Mouse (Mus musculus): ENCODE results near the gene Chkb. TPM values are rescaled to one million over a fixed set of nuclear protein-coding genes. Genes with fewer than 3 reads are reported as not detected.
A peak's percentile ranks its signal among the peaks of the same experiment; 100 is the strongest.
"Not testable (repeated sequence)": the region's sequence is repeated elsewhere in the genome, so short reads cannot be mapped to it uniquely, and the experiment has no call there.

The Chkb gene
- total and polyA plus RNA-seq, 2 experiments from 2014 or later: 66.2 to 101 TPM

- ATAC-seq (ENCODE audit: low FRiP score) (no peak), DNase-seq (ENCODE audit: low spot score) (no peak)
- Histone ChIP-seq H3K36me3 (ENCODE audit: insufficient read depth, low read length) (peaks cover 14% of the 10 kb centered on the region), H3K4me2 (ENCODE audit: low read depth, low read length, poor library complexity, severe bottlenecking) (no peak overlapping the region), H3K4me1 (ENCODE audit: insufficient read depth, low read length) (0 out of 2 replicates have a peak, but pooled peaks cover 2% of the 10 kb centered on the region), H3K9me3 (ENCODE audit: low read length) (no peaks in the 10 kb centered on the region), H3K27me3 (ENCODE audit: insufficient read depth, low read length) (no peaks in the 10 kb centered on the region), H3K9ac (replicated peaks; ENCODE audit: low read length, poor library complexity, severe bottlenecking) (no peak overlapping the region), H3K4me3 (ENCODE audit: low read depth, low read length) (no peak overlapping the region), H3K27ac (ENCODE audit: low read depth, low read length) (no peak overlapping the region)
- no peak for TF ChIP-seq CTCF (IDR thresholded peaks at IDR 0.05)
- 89% methylated on average over 3 of the region's 3 CpGs for WGBS
Measured at GRCm38 (mm10) chr15:89431271-89431670, 1.6 kb upstream of the Chkb start.

- not testable (repeated sequence) for H3K9me3 ChIP-seq (ENCODE audit: low read length); H3K27me3 ChIP-seq (ENCODE audit: insufficient read depth, low read length); H3K4me2 ChIP-seq (ENCODE audit: low read depth, low read length, poor library complexity, severe bottlenecking); H3K27ac ChIP-seq (ENCODE audit: low read depth, low read length); H3K4me1 ChIP-seq (ENCODE audit: insufficient read depth, low read length); H3K4me3 ChIP-seq (ENCODE audit: low read depth, low read length); DNase-seq (ENCODE audit: low spot score); H3K9ac ChIP-seq (replicated peaks; ENCODE audit: low read length, poor library complexity, severe bottlenecking); ATAC-seq (ENCODE audit: low FRiP score)
- WGBS: 89% methylated on average over 9 of the region's 9 CpGs
- peaks cover 19% of the 10 kb centered on the region for H3K36me3 ChIP-seq (ENCODE audit: insufficient read depth, low read length)
Measured at GRCm38 (mm10) chr15:89430771-89431170, 1.1 kb upstream of the Chkb start.

GRCm38 (mm10) chr15:89430341-89430740 lies 633 bp upstream of the Chkb start:
- WGBS: 48% methylated on average over 6 of the region's 6 CpGs
- H3K27ac ChIP-seq (ENCODE audit: low read depth, low read length): peak overlapping the region; percentile 93
- ATAC-seq (ENCODE audit: low FRiP score) (no peak), DNase-seq (ENCODE audit: low spot score) (no peak)
- 0 out of 2 replicates have a peak, but pooled peaks cover 2% of the 10 kb centered on the region for H3K4me1 ChIP-seq (ENCODE audit: insufficient read depth, low read length)
- H3K4me3 ChIP-seq (ENCODE audit: low read depth, low read length): peak overlapping the region; percentile 76
- peak overlapping the region; percentile 96 for H3K4me2 ChIP-seq (ENCODE audit: low read depth, low read length, poor library complexity, severe bottlenecking)
- H3K9ac ChIP-seq (replicated peaks; ENCODE audit: low read length, poor library complexity, severe bottlenecking): peak overlapping the region; percentile 66; the same call in 1 of the 2 replicates
- H3K9me3 ChIP-seq (ENCODE audit: low read length): no peaks in the 10 kb centered on the region
- H3K36me3 ChIP-seq (ENCODE audit: insufficient read depth, low read length): peaks cover 22% of the 10 kb centered on the region
- no peaks in the 10 kb centered on the region for H3K27me3 ChIP-seq (ENCODE audit: insufficient read depth, low read length)
- TF ChIP-seq CTCF (IDR thresholded peaks at IDR 0.05): peak; percentile 37

GRCm38 (mm10) chr15:89428821-89429351 lies 822 bp downstream of the Chkb start:
- no peak for DNase-seq (ENCODE audit: low spot score)
- peak overlapping the region; percentile 93 for H3K27ac ChIP-seq (ENCODE audit: low read depth, low read length)
- 0 out of 2 replicates have a peak, but pooled peaks cover 2% of the 10 kb centered on the region for H3K4me1 ChIP-seq (ENCODE audit: insufficient read depth, low read length)
- peak overlapping the region; percentile 76 for H3K4me3 ChIP-seq (ENCODE audit: low read depth, low read length)
- TF ChIP-seq CTCF (IDR thresholded peaks at IDR 0.05): no peak
- H3K36me3 ChIP-seq (ENCODE audit: insufficient read depth, low read length): peaks cover 24% of the 10 kb centered on the region
- H3K9me3 ChIP-seq (ENCODE audit: low read length): no peaks in the 10 kb centered on the region
- 4% methylated on average over 22 of the region's 22 CpGs for WGBS
- peak overlapping the region; percentile 66 for H3K9ac ChIP-seq (replicated peaks; ENCODE audit: low read length, poor library complexity, severe bottlenecking)
- H3K27me3 ChIP-seq (ENCODE audit: insufficient read depth, low read length): no peaks in the 10 kb centered on the region
- ATAC-seq (ENCODE audit: low FRiP score): peak; percentile 42
- peak overlapping the region; percentile 96 for H3K4me2 ChIP-seq (ENCODE audit: low read depth, low read length, poor library complexity, severe bottlenecking)

GRCm38 (mm10) chr15:89428136-89428790 lies 1.4 kb downstream of the Chkb start:
- no peak overlapping the region for H3K27ac ChIP-seq (ENCODE audit: low read depth, low read length)
- 0 out of 2 replicates have a peak, but pooled peaks cover 2% of the 10 kb centered on the region for H3K4me1 ChIP-seq (ENCODE audit: insufficient read depth, low read length)
- DNase-seq (ENCODE audit: low spot score): no peak
- ATAC-seq (ENCODE audit: low FRiP score): no peak
- H3K36me3 ChIP-seq (ENCODE audit: insufficient read depth, low read length): peaks cover 24% of the 10 kb centered on the region
- no peak for TF ChIP-seq CTCF (IDR thresholded peaks at IDR 0.05)
- no peaks in the 10 kb centered on the region for H3K27me3 ChIP-seq (ENCODE audit: insufficient read depth, low read length)
- peak overlapping the region; percentile 66 for H3K9ac ChIP-seq (replicated peaks; ENCODE audit: low read length, poor library complexity, severe bottlenecking)
- WGBS: 83% methylated on average over 19 of the region's 19 CpGs
- H3K9me3 ChIP-seq (ENCODE audit: low read length): no peaks in the 10 kb centered on the region
- H3K4me3 ChIP-seq (ENCODE audit: low read depth, low read length): peak overlapping the region; percentile 76
- H3K4me2 ChIP-seq (ENCODE audit: low read depth, low read length, poor library complexity, severe bottlenecking): peak overlapping the region; percentile 96

GRCm38 (mm10) chr15:89426716-89427115 lies 3.0 kb downstream of the Chkb start:
- TF ChIP-seq CTCF (IDR thresholded peaks at IDR 0.05): no peak
- DNase-seq (ENCODE audit: low spot score) (no peak), ATAC-seq (ENCODE audit: low FRiP score) (no peak)
- Histone ChIP-seq H3K27ac (ENCODE audit: low read depth, low read length) (no peak overlapping the region), H3K27me3 (ENCODE audit: insufficient read depth, low read length) (no peaks in the 10 kb centered on the region), H3K9ac (replicated peaks; ENCODE audit: low read length, poor library complexity, severe bottlenecking) (no peak overlapping the region), H3K4me3 (ENCODE audit: low read depth, low read length) (no peak overlapping the region), H3K4me2 (ENCODE audit: low read depth, low read length, poor library complexity, severe bottlenecking) (no peak overlapping the region), H3K36me3 (ENCODE audit: insufficient read depth, low read length) (peaks cover 24% of the 10 kb centered on the region), H3K9me3 (ENCODE audit: low read length) (no peaks in the 10 kb centered on the region), H3K4me1 (ENCODE audit: insufficient read depth, low read length) (0 out of 2 replicates have a peak, but pooled peaks cover under 1% of the 10 kb centered on the region)
- WGBS: 87% methylated on average over 10 of the region's 10 CpGs

Measured in midbrain, postnatal 0 days (tissue).